In genomic region chr19:4810309-4810708, GRCm38 (mm10) we compare ENCODE assay signal across 8 mouse cellular contexts. TPM values are rescaled to one million over a fixed set of nuclear protein-coding genes. Genes with fewer than 3 reads are reported as not detected.
A peak's percentile ranks its signal among the peaks of the same experiment; 100 is the strongest.
DNase-seq lines count a peak whose midpoint lies in the region; ATAC-seq and TF ChIP-seq lines count a peak whose summit lies in the region.

No protein-coding gene starts in this region.

- peaks cover 20% of the 10 kb centered on the region for H3K36me3 ChIP-seq in heart, adult 2 months (ENCODE audit: control insufficient read depth, insufficient read depth, low read length)
- peaks cover 24% of the 10 kb centered on the region for H3K36me3 ChIP-seq in forebrain, embryonic 10.5 days (replicated peaks)
- peaks cover 17% of the 10 kb centered on the region for H3K36me3 ChIP-seq in liver, embryonic 13.5 days

- H3K4me2 ChIP-seq in liver, embryonic 13.5 days, result peak overlapping the region; percentile 83

- no peaks in the 10 kb centered on the region for H3K27me3 ChIP-seq in heart, adult 2 months (ENCODE audit: control insufficient read depth, insufficient read depth, low read length)
- H3K27me3 ChIP-seq in forebrain, embryonic 10.5 days (ENCODE audit: poor library complexity, severe bottlenecking), result no peaks in the 10 kb centered on the region
- no peaks in the 10 kb centered on the region for H3K27me3 ChIP-seq in liver, embryonic 13.5 days

- under 1% methylated on average over 14 of the region's 14 CpGs for WGBS in heart, adult 2 months
- 0% methylated on average over 14 of the region's 14 CpGs for WGBS in forebrain, embryonic 10.5 days
- 0% methylated on average over 14 of the region's 14 CpGs for WGBS in liver, embryonic 13.5 days (ENCODE audit: insufficient replicate concordance)

- H3K4me1 ChIP-seq in heart, adult 2 months (ENCODE audit: control insufficient read depth, insufficient read depth, low read length), result peaks cover 4% of the 10 kb centered on the region
- H3K4me1 ChIP-seq in forebrain, embryonic 10.5 days, result peaks cover 27% of the 10 kb centered on the region
- peaks cover 48% of the 10 kb centered on the region for H3K4me1 ChIP-seq in liver, embryonic 13.5 days (replicated peaks)

- no peak for TF ChIP-seq EP300 in heart, adult 2 months (IDR thresholded peaks at IDR 0.05; ENCODE audit: insufficient read depth, low read depth, low read length)

- ATAC-seq in liver, embryonic 13.5 days (ENCODE audit: low read depth), result no peak

- peak overlapping the region; percentile 86 for H3K4me3 ChIP-seq in heart, adult 2 months
- peak overlapping the region; percentile 76 for H3K4me3 ChIP-seq in forebrain, embryonic 10.5 days
- H3K4me3 ChIP-seq in liver, embryonic 13.5 days (replicated peaks), result peak overlapping the region; percentile 90

- no peak for TF ChIP-seq POLR2A in heart, adult 2 months (IDR thresholded peaks at IDR 0.05; ENCODE audit: insufficient read depth, low read depth, low read length)

- no peak for TF ChIP-seq CTCF in heart, adult 2 months (IDR thresholded peaks at IDR 0.05)

- peak overlapping the region; percentile 84 for H3K9ac ChIP-seq in heart, adult 2 months (ENCODE audit: low read depth, low read length)
- H3K9ac ChIP-seq in liver, embryonic 13.5 days, result peak overlapping the region; percentile 88

- H3K27ac ChIP-seq in heart, adult 2 months, result peak overlapping the region; percentile 80
- H3K27ac ChIP-seq in forebrain, embryonic 10.5 days, result peak overlapping the region; percentile 95
- peak overlapping the region; percentile 90 for H3K27ac ChIP-seq in liver, embryonic 13.5 days

- intact Hi-C loops in heart, adult 2 months (cut with DNase I), result loop anchor here (2.0 kb wide), 2 partner anchors 28 to 54 kb away; partner anchors contain the start of genes Ccdc87, Ccs and Rbm4b

- H3K9me3 ChIP-seq in forebrain, embryonic 10.5 days, result peaks cover under 1% of the 10 kb centered on the region; the same call in 1 of the 2 replicates
- no peaks in the 10 kb centered on the region; the same call in 1 of the 2 replicates for H3K9me3 ChIP-seq in liver, embryonic 13.5 days (replicated peaks)

- peaks cover 7% of the 10 kb centered on the region; the same call in 1 of the 2 replicates for H3K79me2 ChIP-seq in heart, adult 2 months (replicated peaks; ENCODE audit: control insufficient read depth, insufficient read depth, low read length)

- DNase-seq in heart, adult 2 months, result no peak
- no peak for DNase-seq in heart, postnatal 4 days
- peak; percentile 19 for DNase-seq in A20 (ENCODE audit: low read depth, low spot score)
- no peak for DNase-seq in forebrain, embryonic 10.5 days (ENCODE audit: extremely low spot score, low spot score)
- no peak for DNase-seq in liver, embryonic 13.5 days
- DNase-seq in layer of hippocampus, adult 9-10 months (ENCODE audit: low spot score), result no peak
- no peak for DNase-seq in Muller cell, postnatal 12 days (ENCODE audit: inconsistent ontology term)
- DNase-seq in left cerebral cortex, adult 9 months (ENCODE audit: low spot score in 2 of 2), result no peak

RNA-seq across cellular contexts. Expression of gene Gm21992, which starts 1.1 kb away (rescaled TPM):
- total RNA-seq in heart, adult 2 months (2021), result 10 to 100 TPM in 1 of 2 experiments, 1 to 10 TPM in 1; 8.0 to 16.9 TPM
- polyA plus RNA-seq in heart, adult 2 months (2012; rRNA removed), result 9.3 and 18.4 TPM in 2 replicates
- 10 to 100 TPM; 21.8 to 24.1 TPM for total RNA-seq in heart, postnatal 4 days (2021)
- 34.4 and 35.7 TPM in 2 replicates for polyA plus RNA-seq in forebrain, embryonic 10.5 days (2016; fragmentation: Nextera tagmentation; extraction: Ambion mirVana)
- polyA plus RNA-seq in liver, embryonic 13.5 days (2015; fragmentation: Nextera tagmentation; extraction: Ambion mirVana), result 18.5 and 20.7 TPM in 2 replicates

RNA-seq across cellular contexts. Expression of gene Rbm14, which starts 1.1 kb away (rescaled TPM):
- total RNA-seq in heart, adult 2 months (2021), result 10 to 100 TPM; 19.5 to 25.4 TPM
- 16.2 and 17.2 TPM in 2 replicates for polyA plus RNA-seq in heart, adult 2 months (2012; rRNA removed)
- 10 to 100 TPM; 34.0 to 39.3 TPM for total RNA-seq in heart, postnatal 4 days (2021)
- polyA plus RNA-seq in forebrain, embryonic 10.5 days (2016; fragmentation: Nextera tagmentation; extraction: Ambion mirVana), result 137 and 140 TPM in 2 replicates
- polyA plus RNA-seq in liver, embryonic 13.5 days (2015; fragmentation: Nextera tagmentation; extraction: Ambion mirVana), result 38.6 and 49.4 TPM in 2 replicates

RNA-seq across cellular contexts. Expression of gene Rbm4, which starts 16.6 kb away (rescaled TPM):
- total RNA-seq in heart, adult 2 months (2021), result 10 to 100 TPM; 39.4 to 46.3 TPM
- 39.2 and 63.1 TPM in 2 replicates for polyA plus RNA-seq in heart, adult 2 months (2012; rRNA removed)
- total RNA-seq in heart, postnatal 4 days (2021), result 10 to 100 TPM; 46.1 to 48.4 TPM
- polyA plus RNA-seq in forebrain, embryonic 10.5 days (2016; fragmentation: Nextera tagmentation; extraction: Ambion mirVana), result 94.2 and 96.7 TPM in 2 replicates
- 26.0 and 26.5 TPM in 2 replicates for polyA plus RNA-seq in liver, embryonic 13.5 days (2015; fragmentation: Nextera tagmentation; extraction: Ambion mirVana)

RNA-seq across cellular contexts. Expression of gene Ccs, which starts 28.8 kb away (rescaled TPM):
- total RNA-seq in heart, adult 2 months (2021), result 10 to 100 TPM; 23.1 to 28.5 TPM
- polyA plus RNA-seq in heart, adult 2 months (2012; rRNA removed), result 26.3 and 27.3 TPM in 2 replicates
- 10 to 100 TPM; 31.4 to 31.7 TPM for total RNA-seq in heart, postnatal 4 days (2021)
- 40.5 and 47.2 TPM in 2 replicates for polyA plus RNA-seq in forebrain, embryonic 10.5 days (2016; fragmentation: Nextera tagmentation; extraction: Ambion mirVana)
- polyA plus RNA-seq in liver, embryonic 13.5 days (2015; fragmentation: Nextera tagmentation; extraction: Ambion mirVana), result 40.7 and 41.2 TPM in 2 replicates

RNA-seq across cellular contexts. Expression of gene Ccdc87, which starts 28.9 kb away (rescaled TPM):
- not detected for total RNA-seq in heart, adult 2 months (2021)
- polyA plus RNA-seq in heart, adult 2 months (2012; rRNA removed), result 0.16 TPM in 1 of 2 replicates, not detected in the other
- total RNA-seq in heart, postnatal 4 days (2021), result under 1 TPM in 1 of 2 experiments, not detected in 1; 0.11 TPM
- polyA plus RNA-seq in forebrain, embryonic 10.5 days (2016; fragmentation: Nextera tagmentation; extraction: Ambion mirVana), result 0.18 TPM in 1 of 2 replicates, not detected in the other
- 0.06 TPM in 1 of 2 replicates, not detected in the other for polyA plus RNA-seq in liver, embryonic 13.5 days (2015; fragmentation: Nextera tagmentation; extraction: Ambion mirVana)
